Mouse (Mus musculus): Measurements from ENCODE around the gene Hebp1. TPM values are rescaled to one million over a fixed set of nuclear protein-coding genes. Genes with fewer than 3 reads are reported as not detected.

The Hebp1 gene
- 5.2 TPM for polyA plus RNA-seq (2021)

DNA sequence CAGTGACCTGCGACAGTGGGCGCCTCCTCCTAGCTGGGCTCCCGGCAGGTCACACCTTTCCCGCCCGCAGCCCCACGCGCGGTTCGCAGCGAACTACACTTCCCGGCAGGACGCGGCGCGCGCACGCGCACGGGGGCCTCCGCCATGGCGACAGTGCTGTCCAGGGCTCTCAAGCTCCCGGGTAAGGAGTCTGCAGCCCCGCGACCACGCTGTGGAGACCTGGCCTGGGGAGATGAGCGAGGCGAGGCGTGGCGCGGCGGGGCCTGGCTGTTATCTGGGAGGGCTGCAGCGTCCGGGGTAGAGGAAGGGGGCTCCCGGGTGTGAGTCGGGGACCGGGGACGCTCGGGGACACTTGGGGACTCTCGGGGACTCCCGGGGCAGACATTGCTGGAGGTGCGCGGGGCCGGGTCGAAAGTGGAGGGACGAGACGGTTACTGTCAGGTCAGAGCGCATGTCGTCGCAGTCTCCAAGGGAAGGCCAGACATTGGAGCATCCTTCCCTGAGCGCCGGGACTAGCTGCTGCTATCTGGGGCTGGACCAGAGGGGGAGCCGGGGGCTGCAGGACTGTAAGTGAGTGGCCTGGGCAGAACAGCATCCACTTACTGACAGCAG lies at the start of gene Hebp1, which contains the start of gene Fam234b:
Hebp1 (minus strand) TSS at position 102 of the 612 bp plus-strand sequence.
Fam234b (plus strand) TSS at position 57 of the 612 bp plus-strand sequence.
- no peaks in the 10 kb centered on the region for H3K27me3 ChIP-seq
- in situ Hi-C loops (cut with MboI; ENCODE audit: low pct_unique_long_range_greater_than_20kb), result no loop called here
- no peak for TF ChIP-seq CTCF (IDR thresholded peaks at IDR 0.05)
- DNase-seq (ENCODE audit: low read depth, low spot score) (no peak), ATAC-seq (peak; percentile 88)
- ChIA-PET CTCF (interaction anchor here (0.7 kb wide), 1 partner anchor 120 kb away, joined by 3 read pairs; no protein-coding TSS in a partner anchor), POLR2A (no interaction called here)

DNA sequence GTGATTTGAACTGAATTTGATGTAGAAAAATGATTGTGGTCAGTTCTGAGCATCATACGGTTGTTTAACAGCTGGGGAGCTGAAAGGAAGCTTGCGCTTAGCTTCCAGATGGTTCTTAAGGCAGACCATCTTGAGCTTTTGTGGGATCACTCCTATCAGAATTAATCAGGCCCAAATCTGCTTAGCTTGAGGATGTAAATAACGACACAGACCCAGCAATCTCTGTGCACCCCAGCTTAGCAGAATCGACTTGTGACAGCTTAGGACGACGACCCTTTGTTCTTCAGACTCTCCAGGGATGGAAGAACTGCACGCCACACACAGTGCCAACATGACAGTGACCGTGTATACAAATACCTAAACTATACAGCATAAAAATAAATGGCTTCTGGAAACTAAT lies 47.8 kb upstream of the Hebp1 start:
- POLR2A ChIA-PET, result interaction anchor here (0.6 kb wide), 1 partner anchor 87 kb away, joined by 6 read pairs; no protein-coding TSS in a partner anchor
- in situ Hi-C loops (cut with MboI; ENCODE audit: low pct_unique_long_range_greater_than_20kb), result loop anchor here (5.0 to 25.0 kb wide), 5 partner anchors 98 to 892 kb away; no protein-coding TSS in a partner anchor
- CTCF ChIA-PET, result interaction anchor here (1.2 kb wide), 1 partner anchor 124 kb away, joined by 6 read pairs; no protein-coding TSS in a partner anchor

DNA sequence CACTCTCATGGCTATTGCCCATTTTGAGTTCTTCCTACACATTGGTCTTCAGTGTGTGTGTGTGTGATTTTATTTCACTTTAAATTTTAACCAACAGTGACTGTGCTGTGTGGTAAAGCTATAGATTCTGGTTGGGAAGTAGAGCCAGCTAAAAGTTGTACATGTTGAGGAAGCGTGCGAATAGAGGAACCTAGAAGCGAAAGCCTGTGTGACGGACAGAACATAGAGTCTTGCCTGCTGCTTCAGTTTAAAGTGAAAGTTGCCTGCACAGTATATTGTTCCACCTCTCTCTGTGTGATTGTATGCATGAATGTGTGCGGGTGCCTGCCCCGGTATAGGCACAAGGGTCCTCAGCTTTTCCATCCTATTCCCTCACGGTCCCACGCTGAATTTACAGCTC lies 42.5 kb upstream of the Hebp1 start:
- TF ChIP-seq CTCF (IDR thresholded peaks at IDR 0.05), result no peak
- H3K27me3 ChIP-seq, result no peaks in the 10 kb centered on the region
- POLR2A ChIA-PET, result no interaction called here
- in situ Hi-C loops (cut with MboI; ENCODE audit: low pct_unique_long_range_greater_than_20kb), result loop anchor here (10.0 to 25.0 kb wide), 3 partner anchors 156 to 897 kb away; no protein-coding TSS in a partner anchor
- ATAC-seq (no peak), DNase-seq (ENCODE audit: low read depth, low spot score) (no peak)
- CTCF ChIA-PET, result interaction anchor here (1.3 kb wide), 1 partner anchor 137 kb away, joined by 3 read pairs; no protein-coding TSS in a partner anchor

More for the DNA sequence above, 47.8 kb upstream of the Hebp1 start:
- ATAC-seq, result no peak
- H3K27me3 ChIP-seq, result no peaks in the 10 kb centered on the region
- DNase-seq (ENCODE audit: low read depth, low spot score), result no peak
- no peak for TF ChIP-seq CTCF (IDR thresholded peaks at IDR 0.05)

DNA sequence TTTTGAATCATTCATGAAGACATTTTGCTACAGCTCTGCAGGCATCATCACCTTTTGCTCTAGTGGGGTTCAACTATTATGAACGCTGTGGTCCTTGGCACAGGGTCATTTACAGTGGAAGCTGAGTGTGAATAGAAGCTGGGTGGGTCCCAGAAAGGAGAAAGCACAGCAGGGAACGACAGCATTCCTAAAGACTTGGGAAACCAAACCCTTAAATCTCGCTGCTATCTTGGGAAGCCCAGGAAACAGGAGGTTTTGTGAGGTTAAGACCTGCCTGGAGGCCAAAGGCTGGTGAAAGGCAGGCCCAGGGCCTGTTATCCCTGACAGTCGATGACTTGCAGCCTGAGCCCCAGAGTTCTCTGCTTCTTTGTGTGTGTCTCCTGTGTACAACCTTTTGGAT lies 40.4 kb upstream of the Hebp1 start:
- DNase-seq (ENCODE audit: low read depth, low spot score) (no peak), ATAC-seq (no peak)
- H3K27me3 ChIP-seq, result no peaks in the 10 kb centered on the region
- TF ChIP-seq CTCF (IDR thresholded peaks at IDR 0.05), result no peak
- ChIA-PET CTCF (no interaction called here), POLR2A (no interaction called here)
- in situ Hi-C loops (cut with MboI; ENCODE audit: low pct_unique_long_range_greater_than_20kb), result loop anchor here (25.0 kb wide), 1 partner anchor 899 kb away; no protein-coding TSS in a partner anchor

DNA sequence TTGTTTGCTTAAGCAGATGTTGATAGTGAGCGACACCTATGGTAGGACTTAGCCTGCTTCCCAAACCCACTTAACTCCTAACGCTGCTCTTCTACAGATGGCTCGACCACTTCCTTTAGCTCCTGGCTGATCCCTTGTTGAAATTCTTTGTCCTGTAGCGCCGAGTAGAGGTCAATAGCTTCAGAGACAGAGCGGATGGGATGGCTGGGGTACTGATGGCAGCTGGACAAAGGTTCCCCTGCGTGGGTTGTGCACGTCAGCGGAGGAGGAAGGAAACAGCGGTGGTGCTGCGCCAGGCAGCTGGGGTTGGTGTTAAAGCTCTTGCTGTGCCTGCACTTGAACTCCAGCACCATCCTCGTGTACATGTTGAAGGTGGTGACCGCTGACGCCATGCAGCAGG lies 39.5 kb upstream of the Hebp1 start:
- DNase-seq (ENCODE audit: low read depth, low spot score) (no peak), ATAC-seq (no peak)
- TF ChIP-seq CTCF (IDR thresholded peaks at IDR 0.05), result no peak
- ChIA-PET CTCF (no interaction called here), POLR2A (no interaction called here)
- in situ Hi-C loops (cut with MboI; ENCODE audit: low pct_unique_long_range_greater_than_20kb), result loop anchor here (25.0 kb wide), 1 partner anchor 900 kb away; no protein-coding TSS in a partner anchor
- H3K27me3 ChIP-seq, result no peaks in the 10 kb centered on the region

DNA sequence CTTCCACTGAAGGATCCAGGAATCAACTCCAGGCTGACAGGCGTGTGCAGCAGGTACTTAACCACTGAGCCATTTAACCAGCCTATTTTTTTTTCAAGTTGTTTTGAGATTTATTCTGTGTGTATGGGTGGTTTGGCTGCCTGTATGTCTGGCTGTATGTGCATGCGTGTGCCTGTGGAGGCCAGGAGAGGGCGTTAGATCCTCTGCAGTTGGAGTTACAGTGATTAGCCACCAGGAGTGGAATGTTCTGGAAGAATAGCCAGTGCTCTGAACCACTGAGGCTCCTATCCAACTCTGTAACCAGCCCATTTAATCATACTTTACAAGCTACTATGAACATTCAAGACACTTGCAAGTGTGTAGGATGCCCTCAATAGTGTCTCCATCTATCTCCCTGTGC lies 38.8 kb upstream of the Hebp1 start:
- CTCF ChIA-PET, result no interaction called here

DNA sequence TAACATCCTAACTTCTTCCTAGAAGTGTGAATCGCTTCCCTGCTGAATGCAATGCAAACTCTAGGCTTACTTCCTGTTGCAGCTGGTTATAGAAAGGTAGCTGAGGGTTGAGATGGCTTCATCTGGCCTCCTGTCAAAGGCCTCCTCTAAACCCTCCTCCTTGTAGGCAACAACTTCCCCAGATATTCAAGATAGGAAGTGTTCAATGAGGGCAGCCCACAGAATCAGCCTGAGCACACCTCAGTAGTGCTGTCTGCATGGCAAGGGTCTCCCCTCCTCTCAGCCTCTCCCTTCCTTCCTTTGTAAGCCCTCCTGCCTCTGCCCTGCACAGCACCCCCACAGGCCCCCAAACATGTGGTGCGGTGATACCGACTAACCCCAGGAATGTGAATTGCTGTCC lies 37.9 kb upstream of the Hebp1 start:
- no peak for TF ChIP-seq CTCF (IDR thresholded peaks at IDR 0.05)
- in situ Hi-C loops (cut with MboI; ENCODE audit: low pct_unique_long_range_greater_than_20kb), result loop anchor here (25.0 kb wide), 1 partner anchor 902 kb away; no protein-coding TSS in a partner anchor

More for the DNA sequence above, 38.8 kb upstream of the Hebp1 start:
- DNase-seq (ENCODE audit: low read depth, low spot score) (no peak), ATAC-seq (no peak)
- in situ Hi-C loops (cut with MboI; ENCODE audit: low pct_unique_long_range_greater_than_20kb), result loop anchor here (25.0 kb wide), 1 partner anchor 901 kb away; no protein-coding TSS in a partner anchor
- POLR2A ChIA-PET, result no interaction called here
- no peaks in the 10 kb centered on the region for H3K27me3 ChIP-seq
- TF ChIP-seq CTCF (IDR thresholded peaks at IDR 0.05), result no peak

DNA sequence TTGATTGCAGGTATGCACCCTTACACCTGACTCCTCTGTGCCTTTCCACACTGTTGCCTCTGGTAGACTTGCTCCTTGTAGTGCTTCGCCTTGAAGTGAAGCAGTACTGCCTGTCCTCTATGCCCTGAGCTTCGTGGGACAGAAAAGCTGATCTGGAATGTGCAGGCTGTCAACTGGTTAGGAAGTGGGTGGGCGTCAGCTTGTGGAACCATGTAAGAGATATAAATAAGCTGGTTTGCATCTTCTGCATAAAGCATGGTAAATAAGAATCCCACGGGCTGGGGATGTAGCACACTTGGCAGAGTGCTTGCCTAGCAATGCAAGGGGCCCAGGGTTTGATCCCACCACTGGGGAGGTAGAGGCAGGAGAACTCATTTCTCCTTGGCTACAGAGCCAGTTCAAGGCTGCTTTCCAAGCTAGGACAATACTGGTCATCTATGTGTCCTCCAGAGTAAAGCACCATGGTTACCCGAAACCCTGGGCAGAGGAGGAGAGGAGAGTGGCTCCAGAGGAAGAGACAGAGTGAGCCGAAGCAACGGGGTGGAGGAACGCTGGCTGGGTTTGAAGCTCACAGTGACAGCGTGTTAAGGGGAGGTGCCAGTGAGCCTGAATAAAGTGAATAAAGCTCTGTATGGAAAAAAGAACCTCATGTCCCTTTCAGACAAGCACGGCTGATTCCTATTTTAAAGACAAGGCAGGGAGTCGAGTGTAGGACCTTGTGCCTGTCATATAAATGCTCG lies 34.8 kb upstream of the Hebp1 start:
- in situ Hi-C loops (cut with MboI; ENCODE audit: low pct_unique_long_range_greater_than_20kb), result loop anchor here (25.0 kb wide), 1 partner anchor 905 kb away; no protein-coding TSS in a partner anchor
- no peak for ATAC-seq
- POLR2A ChIA-PET, result no interaction called here
- TF ChIP-seq CTCF (IDR thresholded peaks at IDR 0.05), result no peak
- CTCF ChIA-PET, result no interaction called here
- no peaks in the 10 kb centered on the region for H3K27me3 ChIP-seq
- no peak for DNase-seq (ENCODE audit: low read depth, low spot score)

More for the DNA sequence above, 37.9 kb upstream of the Hebp1 start:
- DNase-seq (ENCODE audit: low read depth, low spot score) (no peak), ATAC-seq (no peak)
- ChIA-PET CTCF (no interaction called here), POLR2A (no interaction called here)
- no peaks in the 10 kb centered on the region for H3K27me3 ChIP-seq

DNA sequence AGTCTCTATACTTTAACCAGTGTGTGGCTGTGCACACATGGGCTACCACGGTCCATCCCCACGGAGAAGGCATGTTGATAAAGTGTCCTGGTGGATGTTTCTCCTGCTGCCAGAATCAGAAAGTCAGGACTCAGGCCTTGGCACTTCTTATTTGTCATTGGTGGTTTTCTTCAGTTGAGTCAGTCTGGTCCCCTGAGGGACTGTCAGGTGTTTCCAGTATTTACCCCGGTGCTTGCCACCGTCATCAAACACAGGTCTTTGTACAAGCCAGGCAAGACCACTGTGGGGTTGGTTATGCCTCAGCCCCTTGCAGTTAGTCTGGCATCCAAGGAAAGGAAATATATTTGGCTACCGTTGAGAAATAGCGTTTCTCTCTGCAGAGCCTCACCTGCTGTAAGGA lies 32.8 kb upstream of the Hebp1 start:
- no peak for ATAC-seq
- POLR2A ChIA-PET, result no interaction called here
- DNase-seq (ENCODE audit: low read depth, low spot score), result no peak
- in situ Hi-C loops (cut with MboI; ENCODE audit: low pct_unique_long_range_greater_than_20kb), result loop anchor here (25.0 kb wide), 1 partner anchor 907 kb away; no protein-coding TSS in a partner anchor
- CTCF ChIA-PET, result no interaction called here
- TF ChIP-seq CTCF (IDR thresholded peaks at IDR 0.05), result no peak
- H3K27me3 ChIP-seq, result no peaks in the 10 kb centered on the region

DNA sequence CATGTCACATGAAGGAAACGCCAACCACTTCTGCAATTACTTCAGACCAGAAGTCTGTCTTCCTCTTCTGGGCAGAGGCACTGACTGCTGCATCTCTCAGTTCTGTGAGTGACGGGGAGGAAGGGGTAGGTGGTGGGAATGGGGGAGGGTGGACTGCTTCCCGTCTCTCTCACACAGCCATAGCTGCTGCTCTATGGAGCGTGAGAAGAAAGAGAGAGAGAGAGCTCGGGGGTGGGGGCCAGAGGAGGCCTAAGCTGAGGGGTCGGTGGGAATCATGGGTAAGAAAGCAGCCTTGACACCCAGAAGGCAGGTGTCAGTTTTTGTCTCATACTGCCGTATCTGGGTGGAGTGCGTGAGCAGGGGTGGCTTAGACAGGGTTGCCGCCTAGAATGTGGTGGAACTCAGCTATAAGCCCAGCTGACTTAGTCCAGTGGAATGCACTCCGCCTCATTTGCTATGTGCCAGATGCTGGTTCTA lies 30.7 kb upstream of the Hebp1 start:
- ATAC-seq, result peak; percentile 53
- in situ Hi-C loops (cut with MboI; ENCODE audit: low pct_unique_long_range_greater_than_20kb), result loop anchor here (25.0 kb wide), 1 partner anchor 909 kb away; no protein-coding TSS in a partner anchor
- TF ChIP-seq CTCF (IDR thresholded peaks at IDR 0.05), result no peak

More for the DNA sequence above, 30.7 kb upstream of the Hebp1 start:
- CTCF ChIA-PET, result no interaction called here
- DNase-seq (ENCODE audit: low read depth, low spot score), result no peak
- no peaks in the 10 kb centered on the region for H3K27me3 ChIP-seq
- POLR2A ChIA-PET, result no interaction called here
